Mouse (Mus musculus): ENCODE measurements around the gene Gm14692. TPM values are rescaled to one million over a fixed set of nuclear protein-coding genes. Genes with fewer than 3 reads are reported as not detected.
"Not testable (repeated sequence)": the region's sequence is repeated elsewhere in the genome, so short reads cannot be mapped to it uniquely, and the experiment has no call there.

Gm14692 gene
- not detected for polyA plus RNA-seq (2012; fragmentation: generic; extraction: Trizol)
- long read RNA-seq, experiment 1: 0 reads
- long read RNA-seq, experiment 2: 0 reads

GRCm38 (mm10) chrX:67695398-67695797 lies at the start of gene Gm14692:
Gm14692 (plus strand) TSS chrX:67695698.
- H3ac ChIP-seq (ENCODE audit: control insufficient read depth, insufficient read length, low read depth); H3K79me3 ChIP-seq (ENCODE audit: low read depth): not testable (repeated sequence)

GRCm38 (mm10) chrX:67693462-67693861 lies 2.0 kb upstream of the Gm14692 start, which contains the start of gene Gm1140:
Gm1140 (minus strand) TSS chrX:67693562.
- not testable (repeated sequence) for H3ac ChIP-seq (ENCODE audit: control insufficient read depth, insufficient read length, low read depth); H3K79me3 ChIP-seq (ENCODE audit: low read depth); H3K36me3 ChIP-seq (ENCODE audit: control insufficient read depth, insufficient read depth); H3K27me3 ChIP-seq (ENCODE audit: control insufficient read depth, insufficient read depth, insufficient read length); H3K79me2 ChIP-seq (ENCODE audit: control insufficient read depth, insufficient read depth); H3K4me3 ChIP-seq (ENCODE audit: insufficient read depth, poor library complexity, severe bottlenecking)

More at GRCm38 (mm10) chrX:67695398-67695797, at the start of gene Gm14692:
- H3K4me3 ChIP-seq (ENCODE audit: insufficient read depth, poor library complexity, severe bottlenecking); H3K36me3 ChIP-seq (ENCODE audit: control insufficient read depth, insufficient read depth); H3K27me3 ChIP-seq (ENCODE audit: control insufficient read depth, insufficient read depth, insufficient read length); H3K79me2 ChIP-seq (ENCODE audit: control insufficient read depth, insufficient read depth): not testable (repeated sequence)

Other genes starting within 250 kb of the Gm14692 start
- not detected for gene Gm1140, start 2.1 kb upstream of the Gm14692 start, polyA plus RNA-seq (2012; fragmentation: generic; extraction: Trizol)
- gene 4933436I01Rik, start 225.8 kb downstream of the Gm14692 start, polyA plus RNA-seq (2012; fragmentation: generic; extraction: Trizol): not detected

All from C2C12 (cell line).